Mouse (Mus musculus) ES-E14 (cell line): Measurements from ENCODE around the gene Cryge. TPM values are rescaled to one million over a fixed set of nuclear protein-coding genes. Genes with fewer than 3 reads are reported as not detected.
A peak's percentile ranks its signal among the peaks of the same experiment; 100 is the strongest.

Source experiments
- DNase-seq: peaks from one replicate; pipeline ENCODE4 v3.0.0-alpha.2; 2013; ENCODE audit warnings: low read depth, low spot score
- H3K27ac ChIP-seq: 2 replicates; pipeline ENCODE4 v1.5.1; 2012; ENCODE audit warnings: low read depth, mild to moderate bottlenecking, low read length, moderate library complexity, mixed read lengths; ENCODE audit not compliant: poor library complexity, insufficient read depth, severe bottlenecking
- H3K36me3 ChIP-seq: 2 replicates; pipeline ENCODE4 v1.6.1; 2012; ENCODE audit warnings: mild to moderate bottlenecking, low read length, moderate library complexity, mixed read lengths; ENCODE audit not compliant: control insufficient read depth, poor library complexity, insufficient read depth, severe bottlenecking
- H3K4me1 ChIP-seq, 2 experiments: fragments of 150-350 bp in 1 of 2; sonication (generic) in 1 of 2; 2 replicates each; pipeline ENCODE4 v1.6.1; 2012; ENCODE audit warnings: low read length in 2 of 2, mild to moderate bottlenecking in 1 of 2, mixed read lengths in 1 of 2; ENCODE audit not compliant: control insufficient read depth in 2 of 2, insufficient read depth in 2 of 2, poor library complexity in 1 of 2
- H3K4me3 ChIP-seq, 2 experiments: fragments of 150-350 bp in 1 of 2; sonication (generic) in 1 of 2; 2 replicates each; pipeline ENCODE4 v1.5.1; 2012; ENCODE audit warnings: low read length in 2 of 2, low read depth in 1 of 2, mild to moderate bottlenecking in 1 of 2, mixed read lengths in 1 of 2; ENCODE audit not compliant: insufficient read depth in 1 of 2, poor library complexity in 1 of 2, severe bottlenecking in 1 of 2
- H3K9ac ChIP-seq: 2 replicates; pipeline ENCODE4 v1.6.1; 2012; ENCODE audit warnings: low read depth, mild to moderate bottlenecking, low read length, mixed read lengths; ENCODE audit not compliant: poor library complexity, insufficient read depth, severe bottlenecking
- H3K9me3 ChIP-seq: fragments of 150-350 bp; sonication (generic); 2 replicates; pipeline ENCODE4 v1.6.1; 2012; ENCODE audit warnings: low read depth, mild to moderate bottlenecking, low read length; ENCODE audit not compliant: control insufficient read depth, insufficient read depth
- CHD2 ChIP-seq: IDR thresholded peaks from 2 replicates; pipeline ENCODE4 v1.6.1; 2014; ENCODE audit warnings: mild to moderate bottlenecking, low read depth, low read length, inconsistent platforms
- HCFC1 ChIP-seq: IDR thresholded peaks from 2 replicates; pipeline ENCODE4 v1.6.1; 2012; ENCODE audit warnings: low read length, inconsistent platforms, borderline replicate concordance; ENCODE audit not compliant: insufficient read depth
- MAFK ChIP-seq: IDR thresholded peaks from 2 replicates; pipeline ENCODE4 v1.6.1; 2014; ENCODE audit warnings: mild to moderate bottlenecking, low read depth, low read length, inconsistent platforms; ENCODE audit not compliant: insufficient read depth
- ZC3H11A ChIP-seq: IDR thresholded peaks from 2 replicates; pipeline ENCODE4 v1.6.1; 2012; ENCODE audit warnings: low read depth, mild to moderate bottlenecking, inconsistent platforms, low read length, borderline replicate concordance
- ZNF384 ChIP-seq: IDR thresholded peaks from 2 replicates; pipeline ENCODE4 v1.6.1; 2012; ENCODE audit warnings: low read depth, low read length, inconsistent platforms
- in situ Hi-C, 2 experiments: fragments of 600-800 bp; cut with MboI; formaldehyde crosslinking; loops; one replicate each; pipeline ENCODE4 v1.15.1; 2025; ENCODE audit warnings: low sequenced_read_pairs in 2 of 2, inconsistent platforms in 1 of 2; ENCODE audit not compliant: unreplicated experiment in 2 of 2
- total RNA-seq: library from RNA; depleted of rRNA; stranded (reverse); fragments of 300-350 nt; gene quantifications from 2 replicates; pipeline ENCODE4 v1.2.3, GENCODE M21; 2012

Cryge gene
- total RNA-seq, 1 experiment: 4.3 TPM

DNA sequence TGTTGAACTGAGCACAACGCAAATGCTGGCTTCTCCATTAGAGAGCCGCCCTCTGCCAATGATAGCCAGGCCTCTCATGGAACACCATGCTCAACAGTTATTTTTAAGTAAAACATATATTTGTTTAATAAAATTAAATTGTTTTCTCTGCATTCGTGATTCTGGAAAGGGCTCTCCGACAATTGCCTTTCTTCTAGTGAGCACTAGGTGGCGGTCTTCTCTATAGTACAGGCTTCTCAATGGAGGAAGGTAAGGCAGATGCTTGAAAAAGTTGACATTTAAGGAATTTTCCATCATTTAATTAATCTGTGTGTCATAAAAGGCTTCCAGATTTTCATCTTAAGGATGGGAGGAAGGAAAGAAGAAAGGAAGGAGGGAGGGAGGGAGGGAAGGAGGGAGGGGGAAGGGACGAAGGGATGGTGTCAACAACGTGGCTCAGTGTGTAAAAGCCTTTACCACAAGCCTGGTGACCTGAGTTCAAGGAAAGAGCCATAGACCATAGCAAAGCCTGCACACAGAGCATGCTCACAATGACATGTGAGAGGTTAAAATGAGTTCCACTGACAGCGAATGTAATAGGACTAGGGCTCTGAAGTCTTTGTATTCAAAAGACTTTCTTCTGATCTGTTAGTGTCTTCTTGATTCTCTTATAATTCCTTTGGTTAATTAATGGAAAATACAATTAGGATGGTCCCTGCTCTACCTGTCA, 4.4 kb downstream of the Cryge start:
- no peaks in the 10 kb centered on the region for H3K9me3 ChIP-seq
- H3K27ac ChIP-seq: no peak overlapping the region
- TF ChIP-seq ZC3H11A (peak; percentile 56; the same call in 1 of the 2 replicates), MAFK (no peak)
- no peak overlapping the region for H3K4me3 ChIP-seq
- H3K9ac ChIP-seq: no peak overlapping the region
- DNase-seq: no peak
- peaks cover 3 to 6% of the 10 kb centered on the region in 2 experiments; a peak in 2 of 4 replicates for H3K4me1 ChIP-seq
- in situ Hi-C loops: no loop called here
- H3K36me3 ChIP-seq: no peaks in the 10 kb centered on the region

DNA sequence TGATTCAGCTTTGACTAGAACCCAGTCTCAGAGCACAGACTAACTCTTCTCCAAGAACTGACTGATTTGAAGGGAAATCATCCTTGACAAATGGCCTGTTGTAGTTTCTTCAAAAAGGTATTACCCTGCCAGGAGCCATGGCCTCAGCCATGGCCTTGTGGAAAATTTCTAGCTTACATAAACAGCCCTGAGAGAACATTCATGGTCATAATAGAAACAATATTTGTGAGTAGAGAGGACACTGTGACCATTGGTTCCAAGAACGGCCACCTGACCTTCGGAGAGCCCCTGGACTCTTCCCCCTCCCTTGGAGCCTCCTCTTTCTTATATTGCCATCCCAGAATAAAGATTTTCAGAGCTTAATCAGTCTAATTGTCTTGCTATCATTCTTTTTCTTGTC, 7.5 kb downstream of the Cryge start:
- no peak for TF ChIP-seq ZC3H11A
- no peak for TF ChIP-seq CHD2
- TF ChIP-seq ZNF384: no peak
- TF ChIP-seq MAFK: no peak
- no peak for TF ChIP-seq HCFC1
- DNase-seq: no peak

DNA sequence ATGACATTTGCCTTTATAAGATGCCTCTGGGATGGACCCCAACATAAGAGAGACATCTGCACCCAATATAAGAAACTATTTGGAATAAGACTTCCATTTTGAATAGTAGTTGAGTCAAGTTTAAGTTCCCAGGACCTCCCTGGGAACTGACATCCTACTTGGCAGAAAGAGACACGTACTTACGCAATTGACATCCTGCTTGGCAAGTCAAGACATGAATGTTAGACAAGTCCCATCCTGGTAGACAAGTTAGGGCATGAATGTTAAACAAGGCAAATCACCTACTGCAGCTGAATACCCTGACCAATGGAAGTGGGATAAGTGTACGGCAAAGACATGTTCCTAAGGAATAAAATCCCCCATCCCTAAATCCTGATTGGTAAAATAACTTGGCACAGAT, 9.1 kb downstream of the Cryge start:
- H3K4me3 ChIP-seq: no peak overlapping the region
- no peaks in the 10 kb centered on the region for H3K36me3 ChIP-seq
- no peak for DNase-seq
- peaks cover 8 to 16% of the 10 kb centered on the region in 2 experiments; a peak in 3 of 4 replicates for H3K4me1 ChIP-seq
- TF ChIP-seq ZC3H11A: no peak
- no peak for TF ChIP-seq MAFK
- TF ChIP-seq HCFC1: no peak
- TF ChIP-seq CHD2: no peak
- no peak for TF ChIP-seq ZNF384
- H3K27ac ChIP-seq: no peak overlapping the region
- no peak overlapping the region for H3K9ac ChIP-seq
- H3K9me3 ChIP-seq: no peaks in the 10 kb centered on the region
- in situ Hi-C loops: no loop called here

More for the DNA sequence above, 7.5 kb downstream of the Cryge start:
- in situ Hi-C loops: no loop called here
- Histone ChIP-seq H3K4me3 (no peak overlapping the region), H3K27ac (no peak overlapping the region), H3K9me3 (no peaks in the 10 kb centered on the region), H3K9ac (no peak overlapping the region), H3K4me1 (peaks cover 6 to 16% of the 10 kb centered on the region in 2 experiments; a peak in 3 of 4 replicates), H3K36me3 (no peaks in the 10 kb centered on the region)

DNA sequence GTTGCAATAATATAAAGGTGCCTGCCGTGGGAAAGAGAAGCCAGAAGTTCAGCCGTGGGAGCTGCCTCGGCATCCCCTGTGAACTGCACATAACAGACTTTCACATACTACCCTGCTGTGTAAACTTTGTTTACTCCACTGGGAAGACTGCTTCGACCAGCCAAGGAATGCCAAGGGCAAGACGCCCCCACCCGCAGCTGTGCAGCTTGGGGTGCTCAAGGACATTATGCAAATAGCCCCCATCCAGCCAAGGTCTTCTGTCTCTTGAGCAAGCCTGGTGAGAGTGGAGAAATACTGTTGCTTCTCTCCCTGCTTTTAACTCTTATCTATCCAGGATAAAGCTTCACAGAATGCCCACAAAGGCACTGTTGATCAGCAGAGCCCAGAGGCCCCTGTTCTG, 10.1 kb downstream of the Cryge start:
- Histone ChIP-seq H3K27ac (no peak overlapping the region; the same call in 1 of the 2 replicates), H3K4me3 (no peak overlapping the region), H3K36me3 (no peaks in the 10 kb centered on the region), H3K9ac (no peak overlapping the region), H3K9me3 (no peaks in the 10 kb centered on the region), H3K4me1 (peaks cover 8 to 16% of the 10 kb centered on the region in 2 experiments; a peak in 3 of 4 replicates)
- in situ Hi-C loops: no loop called here
- no peak for DNase-seq
- TF ChIP-seq HCFC1 (peak; percentile 40; the same call in 1 of the 2 replicates), MAFK (no peak), CHD2 (peak; percentile 39; the same call in 1 of the 2 replicates), ZC3H11A (no peak)

DNA sequence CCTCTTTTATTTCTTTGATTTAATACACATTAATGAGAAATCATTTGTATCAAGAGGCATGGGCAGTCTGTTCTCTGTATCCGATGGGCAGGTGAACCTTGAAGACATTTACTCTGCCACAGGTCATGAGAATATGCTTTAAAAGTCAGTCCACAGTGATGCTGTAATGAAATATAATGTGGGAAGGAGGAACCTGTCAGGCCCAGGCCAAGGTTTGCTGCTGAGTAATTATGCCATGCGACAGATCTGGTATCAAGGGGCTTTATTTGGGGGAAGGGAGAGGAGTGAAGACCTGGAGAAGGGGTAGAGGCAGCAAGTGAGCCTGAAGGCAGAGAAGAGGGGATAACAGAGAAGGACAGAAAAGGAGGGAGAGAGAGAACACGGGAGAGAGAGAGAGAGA, 11.3 kb downstream of the Cryge start:
- Histone ChIP-seq H3K9me3 (no peaks in the 10 kb centered on the region), H3K4me3 (no peak overlapping the region), H3K9ac (no peak overlapping the region), H3K36me3 (no peaks in the 10 kb centered on the region), H3K27ac (no peak overlapping the region), H3K4me1 (peaks cover 8 to 16% of the 10 kb centered on the region in 2 experiments; a peak in 3 of 4 replicates)
- in situ Hi-C loops: no loop called here
- no peak for DNase-seq
- TF ChIP-seq CHD2 (no peak), MAFK (no peak), HCFC1 (no peak), ZC3H11A (no peak)
